Mouse (Mus musculus): ENCODE results near the gene Hoxc4.
A peak's percentile ranks its signal among the peaks of the same experiment; 100 is the strongest.

Hoxc4 gene

GRCm38 (mm10) chr15:103018636-103019035 is at the start of gene Hoxc4:
Hoxc4 (plus strand) TSS chr15:103018934.
- no peak for DNase-seq (ENCODE audit: low read depth, low spot score)

- no peak for DNase-seq (ENCODE audit: low read depth, low spot score)
Measured at GRCm38 (mm10) chr15:102969296-102969695, 49.4 kb upstream of the Hoxc4 start.

- no peak for DNase-seq (ENCODE audit: low read depth, low spot score)
Measured at GRCm38 (mm10) chr15:102970740-102971139, 48.0 kb upstream of the Hoxc4 start.

- no peak for DNase-seq (ENCODE audit: low read depth, low spot score)
Measured at GRCm38 (mm10) chr15:102972254-102972653, 46.5 kb upstream of the Hoxc4 start.

- DNase-seq (ENCODE audit: low read depth, low spot score) = no peak
Measured at GRCm38 (mm10) chr15:102972753-102973152, 46.0 kb upstream of the Hoxc4 start.

GRCm38 (mm10) chr15:102975034-102975433 is 43.7 kb upstream of the Hoxc4 start:
- no peak for DNase-seq (ENCODE audit: low read depth, low spot score)

GRCm38 (mm10) chr15:102975688-102976111 is 43.0 kb upstream of the Hoxc4 start:
- no peak for DNase-seq (ENCODE audit: low read depth, low spot score)

GRCm38 (mm10) chr15:102976171-102976570 is 42.6 kb upstream of the Hoxc4 start, which contains the start of gene Hoxc9:
Hoxc9 (plus strand) TSS chr15:102976439.
- DNase-seq (ENCODE audit: low read depth, low spot score) = no peak

GRCm38 (mm10) chr15:102976631-102977422 is 41.9 kb upstream of the Hoxc4 start:
- no peak for DNase-seq (ENCODE audit: low read depth, low spot score)

- DNase-seq (ENCODE audit: low read depth, low spot score) = no peak
Measured at GRCm38 (mm10) chr15:102977423-102977974, 41.2 kb upstream of the Hoxc4 start.

GRCm38 (mm10) chr15:102978615-102979515 is 39.9 kb upstream of the Hoxc4 start:
- no peak for DNase-seq (ENCODE audit: low read depth, low spot score)

GRCm38 (mm10) chr15:102979936-102980335 is 38.8 kb upstream of the Hoxc4 start:
- DNase-seq (ENCODE audit: low read depth, low spot score) = no peak

GRCm38 (mm10) chr15:102980352-102980751 is 38.4 kb upstream of the Hoxc4 start:
- no peak for DNase-seq (ENCODE audit: low read depth, low spot score)

GRCm38 (mm10) chr15:102980912-102981311 is 37.8 kb upstream of the Hoxc4 start:
- no peak for DNase-seq (ENCODE audit: low read depth, low spot score)

- no peak for DNase-seq (ENCODE audit: low read depth, low spot score)
Measured at GRCm38 (mm10) chr15:102981379-102982288, 37.1 kb upstream of the Hoxc4 start.

GRCm38 (mm10) chr15:102983716-102984115 is 35.0 kb upstream of the Hoxc4 start:
- no peak for DNase-seq (ENCODE audit: low read depth, low spot score)

- no peak for DNase-seq (ENCODE audit: low read depth, low spot score)
Measured at GRCm38 (mm10) chr15:102984521-102984920, 34.2 kb upstream of the Hoxc4 start.

GRCm38 (mm10) chr15:102984925-102985324 is 33.8 kb upstream of the Hoxc4 start:
- DNase-seq (ENCODE audit: low read depth, low spot score) = no peak

GRCm38 (mm10) chr15:102987124-102987833 is 31.5 kb upstream of the Hoxc4 start:
- peak; percentile 92 for DNase-seq (ENCODE audit: low read depth, low spot score)

GRCm38 (mm10) chr15:102988078-102988477 is 30.7 kb upstream of the Hoxc4 start:
- no peak for DNase-seq (ENCODE audit: low read depth, low spot score)
